In the genomic region with DNA sequence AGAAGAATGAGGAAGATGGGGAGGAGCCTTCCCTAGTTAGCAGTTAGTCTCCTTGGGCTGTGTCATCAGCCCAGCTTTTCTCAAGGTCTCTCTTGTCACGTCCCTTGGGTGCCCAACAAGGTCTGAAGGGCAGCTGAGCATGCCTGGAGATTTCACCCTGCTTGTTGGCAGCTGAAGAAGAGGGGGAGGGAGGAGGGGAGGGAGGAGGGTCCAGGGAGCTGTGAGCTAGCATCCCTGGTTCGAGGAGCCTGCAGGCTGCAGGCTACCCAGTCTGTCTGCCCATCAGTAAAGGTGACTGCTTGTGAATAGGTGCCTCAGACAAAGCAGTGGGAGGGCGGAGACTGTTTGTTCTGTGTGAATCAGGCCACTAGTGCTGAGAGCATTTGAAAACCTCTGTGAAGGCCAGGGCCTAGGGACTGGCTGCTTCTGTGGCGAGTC, we compare ENCODE assay signal across 9 mouse cellular contexts. TPM values are rescaled to one million over a fixed set of nuclear protein-coding genes. Genes with fewer than 3 reads are reported as not detected.
DNase-seq lines count a peak whose midpoint lies in the region; ATAC-seq and TF ChIP-seq lines count a peak whose summit lies in the region.
"Had no signal": no experiment of that assay in that cellular context is flagged by ENCODE, and none has a peak within 500 bp of the region (broad histone marks: within the 10 kb centered on the region; RNA-seq: fewer than 3 reads in every experiment).

No protein-coding gene starts in this region.

- H3K27me3 ChIP-seq in liver, embryonic 12.5 days (replicated peaks): no peaks in the 10 kb centered on the region
- no peaks in the 10 kb centered on the region for H3K27me3 ChIP-seq in stomach, postnatal 0 days (ENCODE audit: control insufficient read depth, insufficient read depth, low read length)

- TF ChIP-seq CTCF in stomach, postnatal 0 days (IDR thresholded peaks at IDR 0.05; ENCODE audit: low read depth): no peak

- peak; percentile 12 for DNase-seq in embryo, embryonic 9.5 days (ENCODE audit: extremely low spot score)
- no peak for DNase-seq in embryo, embryonic 10.5 days (ENCODE audit: low spot score)
- DNase-seq in thymus, postnatal 4 days: peak; percentile 18
- no peak for DNase-seq in thymus, postnatal 10 days (ENCODE audit: low spot score in 2 of 2)
- peak; percentile 75 for DNase-seq in stomach, postnatal 0 days (ENCODE audit: low spot score)
- no peak for DNase-seq in right cerebral cortex, postnatal 25 days
- no peak for DNase-seq in T-cell, adult 2 months (ENCODE audit: low spot score)
- DNase-seq: layer of hippocampus, adult 9-11 months had no signal

- peak overlapping the region; percentile 12; the same call in 1 of the 2 replicates for H3K4me2 ChIP-seq in liver, embryonic 12.5 days
- no peak overlapping the region for H3K4me2 ChIP-seq in stomach, postnatal 0 days (replicated peaks; ENCODE audit: low read depth)

- TF ChIP-seq EP300 in stomach, postnatal 0 days (optimal IDR thresholded peaks at IDR 0.05): no peak

- WGBS in liver, embryonic 12.5 days (ENCODE audit: insufficient replicate concordance): 47% methylated on average over 4 of the region's 4 CpGs
- 37% methylated on average over 4 of the region's 4 CpGs for WGBS in stomach, postnatal 0 days

- H3K9me3 ChIP-seq in liver, embryonic 12.5 days (replicated peaks): no peaks in the 10 kb centered on the region
- no peaks in the 10 kb centered on the region for H3K9me3 ChIP-seq in stomach, postnatal 0 days (ENCODE audit: control insufficient read depth, low read length)

- ATAC-seq in liver, embryonic 12.5 days: no peak
- peak; percentile 75 for ATAC-seq in stomach, postnatal 0 days (ENCODE audit: low FRiP score, low TSS enrichment)

- no peaks in the 10 kb centered on the region for H3K36me3 ChIP-seq in liver, embryonic 12.5 days
- H3K36me3 ChIP-seq in stomach, postnatal 0 days (ENCODE audit: control insufficient read depth, insufficient read depth, low read length): no peaks in the 10 kb centered on the region

- H3K27ac ChIP-seq in liver, embryonic 12.5 days: peak overlapping the region; percentile 48
- peak overlapping the region; percentile 58; the same call in 1 of the 2 replicates for H3K27ac ChIP-seq in stomach, postnatal 0 days (replicated peaks)

- no peak overlapping the region for H3K9ac ChIP-seq in liver, embryonic 12.5 days
- no peak overlapping the region for H3K9ac ChIP-seq in stomach, postnatal 0 days (ENCODE audit: low read length)

- peaks cover 70% of the 10 kb centered on the region for H3K4me1 ChIP-seq in liver, embryonic 12.5 days
- H3K4me1 ChIP-seq in stomach, postnatal 0 days (replicated peaks; ENCODE audit: control insufficient read depth, insufficient read depth): peaks cover 4% of the 10 kb centered on the region; the same call in 1 of the 2 replicates

- no peak overlapping the region for H3K4me3 ChIP-seq in liver, embryonic 12.5 days
- no peak overlapping the region for H3K4me3 ChIP-seq in stomach, postnatal 0 days (ENCODE audit: low read depth, low read length)

RNA-seq across cellular contexts. Expression of a gene that starts 52.7 kb away (rescaled TPM):
- polyA plus RNA-seq in liver, embryonic 12.5 days (2016; fragmentation: Nextera tagmentation; extraction: Ambion mirVana): 8.8 and 10.2 TPM in 2 replicates
- polyA plus RNA-seq in stomach, postnatal 0 days (2015; fragmentation: Nextera tagmentation; extraction: Ambion mirVana): 5.9 and 6.0 TPM in 2 replicates

Comparison
In these comparisons a context has a peak if more than half of its experiments do, and no peak if none do; other contexts are left out.
1. DNase-seq: peak in embryo, embryonic 9.5 days (single experiment), thymus, postnatal 4 days (single experiment) and stomach, postnatal 0 days (single experiment); none in embryo, embryonic 10.5 days (single experiment), thymus, postnatal 10 days (0 of 2), right cerebral cortex, postnatal 25 days (single experiment) and T-cell, adult 2 months (single experiment).